Mouse (Mus musculus) ovary, postnatal 36 days (tissue): ENCODE data around the gene Pcbp2.

Experiments
- DNase-seq: peaks from one replicate; pipeline ENCODE4 v3.0.0; 2022; ENCODE audit warnings: low spot score, mixed read lengths

The Pcbp2 gene

DNA sequence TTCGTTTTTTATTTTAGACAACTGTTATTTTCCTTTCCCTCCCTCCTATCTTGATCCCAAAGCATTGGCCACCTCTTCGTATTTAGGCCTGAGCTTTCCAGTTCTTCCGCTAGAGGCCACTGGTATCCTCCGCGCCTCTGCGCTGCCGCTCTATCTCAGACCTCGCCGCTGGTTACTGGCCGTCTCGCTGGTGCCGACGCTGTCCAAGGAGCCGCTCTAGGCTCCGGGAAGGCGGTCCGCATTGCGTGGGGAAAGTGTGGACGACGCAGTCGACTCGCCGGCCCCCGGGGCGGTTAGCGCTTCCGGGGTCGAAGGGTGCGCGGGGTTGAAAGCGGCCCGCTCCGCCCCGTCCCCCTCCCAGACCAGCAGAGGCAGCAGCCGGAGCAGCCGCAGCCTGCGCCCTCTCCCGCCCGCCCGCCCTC, at the start of gene Pcbp2:
Pcbp2 (plus strand) TSS at position 357 of the 422 bp plus-strand sequence.
- DNase-seq, result peak; percentile 96

DNA sequence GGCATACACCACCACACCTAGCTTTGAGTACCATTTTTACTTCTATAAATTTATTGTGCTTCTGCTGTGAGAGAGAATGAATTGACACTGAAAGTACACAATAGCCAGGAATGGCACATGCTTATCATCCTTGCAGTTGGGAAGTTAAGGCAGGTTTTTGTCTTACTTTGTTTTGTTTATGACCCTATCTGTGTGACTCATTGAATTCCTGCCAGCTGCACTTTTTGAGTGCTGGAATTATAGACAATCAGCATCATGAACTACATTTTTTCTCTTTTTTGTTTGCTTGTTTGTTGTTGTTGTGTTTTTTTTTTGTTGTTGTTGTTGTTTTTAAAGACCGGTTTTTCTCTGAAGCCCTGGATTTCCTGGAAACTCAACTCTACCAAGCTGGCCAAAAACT, 49.4 kb upstream of the Pcbp2 start:
- DNase-seq, result no peak

DNA sequence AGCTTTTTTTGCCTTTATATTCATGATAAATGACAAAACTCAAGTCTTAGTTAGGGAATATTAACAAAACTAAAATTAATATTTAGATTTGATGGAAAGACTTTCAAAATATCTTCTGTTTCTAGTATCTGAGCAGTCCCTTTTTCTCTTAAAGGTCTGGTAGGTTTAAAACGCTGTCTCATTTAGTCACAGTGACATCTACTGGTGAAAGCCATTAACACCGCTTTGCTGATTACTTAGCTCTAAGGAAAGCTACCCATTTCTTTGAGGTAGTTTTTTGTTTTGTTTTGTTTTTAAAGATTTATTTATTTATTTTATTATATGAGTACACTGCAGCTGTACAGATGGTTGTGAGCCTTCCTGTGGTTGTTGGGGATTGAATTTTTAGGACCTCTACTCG, 48.9 kb upstream of the Pcbp2 start:
- DNase-seq, result no peak

DNA sequence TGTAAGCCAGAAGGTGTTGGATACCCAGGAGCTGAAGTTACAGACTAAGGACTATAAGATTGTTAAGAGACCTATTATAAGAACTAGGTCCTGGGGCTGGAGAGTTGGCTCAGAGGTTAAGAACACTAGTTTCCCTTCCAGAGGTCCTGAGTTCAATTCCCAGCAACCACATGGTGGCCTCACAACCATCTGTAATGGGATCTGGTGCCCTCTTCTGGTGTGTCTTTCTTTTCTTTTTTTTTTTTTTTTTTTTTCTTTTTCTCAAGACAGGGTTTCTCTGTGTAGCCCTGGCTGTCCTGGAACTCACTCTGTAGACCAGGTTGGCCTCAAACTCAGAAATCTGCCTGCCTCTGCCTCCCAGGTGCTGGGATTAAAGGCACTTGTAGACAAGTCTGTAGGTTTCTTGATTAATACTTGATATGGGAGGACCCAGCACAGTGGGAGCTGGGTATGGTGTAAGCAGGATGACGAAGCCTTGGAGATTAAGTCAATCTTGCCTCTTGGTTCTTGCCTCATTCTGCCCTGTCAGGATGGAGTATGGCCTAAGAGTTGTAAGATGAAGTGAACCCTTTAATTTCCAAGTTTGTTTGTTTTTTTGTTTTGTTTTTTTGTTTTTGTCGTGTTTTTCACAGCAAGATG, 46.6 kb upstream of the Pcbp2 start:
- no peak for DNase-seq

DNA sequence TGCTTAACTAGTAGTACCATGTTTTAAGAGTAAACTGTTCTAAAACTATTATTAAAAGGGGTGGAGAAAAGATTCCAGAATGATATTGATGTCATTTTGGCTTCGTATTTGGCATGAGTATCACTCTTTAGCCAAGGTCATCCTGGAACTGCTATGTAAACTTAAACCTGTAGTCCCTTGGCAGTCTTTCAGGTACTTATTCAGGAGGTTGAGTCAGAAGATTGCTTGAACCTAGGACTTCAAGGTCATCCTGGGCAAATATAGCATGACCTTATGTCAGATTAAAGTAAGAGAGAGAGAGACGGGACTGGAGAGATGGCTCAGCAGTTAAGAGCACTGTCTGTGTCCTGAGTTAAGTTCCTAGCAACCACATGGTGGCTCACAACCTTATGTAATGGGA, 45.7 kb upstream of the Pcbp2 start:
- no peak for DNase-seq

DNA sequence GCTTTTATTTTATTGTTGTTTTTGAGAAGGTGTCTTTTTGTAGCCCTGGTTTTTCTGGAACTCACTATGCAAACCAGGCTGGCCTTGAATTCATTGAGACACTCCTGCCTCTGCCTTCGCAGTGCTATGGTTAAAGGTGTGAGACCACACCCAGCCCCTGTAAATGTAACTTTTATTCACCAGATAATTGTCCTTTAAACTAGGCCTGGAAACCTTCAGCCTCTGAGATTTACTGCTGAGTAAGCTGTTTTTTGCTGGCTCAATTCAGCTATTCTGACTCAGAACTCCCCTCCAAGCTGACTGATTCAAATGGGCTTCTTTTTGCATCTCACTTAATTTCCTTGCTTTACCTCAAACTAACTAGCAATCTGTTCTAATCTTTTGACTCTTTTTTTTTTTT, 43.4 kb upstream of the Pcbp2 start:
- DNase-seq, result no peak

DNA sequence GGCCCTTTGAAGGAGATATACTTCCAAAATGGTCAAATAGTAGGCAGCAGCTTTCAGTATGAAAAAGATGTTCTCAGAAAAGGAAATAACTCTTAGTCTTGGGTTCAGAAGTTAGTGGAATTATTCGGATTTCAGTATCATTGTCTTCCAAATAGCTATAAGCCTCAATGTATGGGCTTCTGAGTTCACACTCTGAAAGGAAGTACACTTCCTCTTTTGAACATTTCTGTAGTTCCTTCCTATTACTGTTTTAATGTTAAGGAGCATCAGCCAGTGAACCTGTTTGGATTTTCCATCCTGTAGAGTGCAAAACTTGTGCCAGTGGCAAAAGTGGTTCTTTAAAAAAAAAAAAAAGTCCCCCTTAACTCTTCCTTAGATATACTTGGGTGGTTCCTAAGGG, 38.3 kb upstream of the Pcbp2 start:
- DNase-seq, result no peak

DNA sequence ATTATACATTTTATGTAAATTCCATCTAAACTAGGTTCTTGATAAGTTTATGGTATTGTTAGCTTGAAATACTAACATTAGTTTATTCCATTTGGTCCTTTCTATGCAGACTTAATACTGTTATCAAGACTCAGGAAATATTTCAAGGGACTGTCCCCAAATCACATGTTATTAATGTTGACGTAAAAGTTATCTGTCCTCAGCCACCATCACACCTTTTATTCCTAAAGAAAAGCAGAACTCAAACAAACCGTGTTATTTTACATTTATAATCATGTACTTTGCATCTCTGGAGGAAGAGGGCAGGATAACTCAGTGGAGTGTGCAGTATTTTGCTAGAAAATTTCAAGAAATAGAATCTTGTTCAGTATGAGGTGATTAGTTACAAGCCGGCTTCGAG, 37.2 kb upstream of the Pcbp2 start:
- DNase-seq, result no peak

DNA sequence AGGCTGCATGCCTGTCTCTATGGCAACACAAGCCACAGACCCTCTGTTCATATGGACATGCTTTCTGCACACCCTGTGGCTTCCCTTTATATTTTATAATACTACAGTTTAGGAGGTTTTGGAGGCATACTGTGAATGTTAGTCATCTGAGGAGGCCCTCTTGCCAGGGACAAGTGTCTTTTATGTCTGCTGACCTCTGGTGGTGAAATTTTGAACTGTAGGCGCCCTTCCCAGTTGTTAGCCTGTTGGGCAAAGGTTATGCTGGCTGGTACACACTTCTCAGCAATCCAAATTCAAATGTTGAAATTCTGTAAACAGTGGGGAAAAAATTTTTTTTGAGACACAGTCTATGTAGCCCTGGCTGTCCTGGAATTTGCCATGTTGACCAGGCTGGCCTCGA, 27.8 kb upstream of the Pcbp2 start:
- peak; percentile 82 for DNase-seq

DNA sequence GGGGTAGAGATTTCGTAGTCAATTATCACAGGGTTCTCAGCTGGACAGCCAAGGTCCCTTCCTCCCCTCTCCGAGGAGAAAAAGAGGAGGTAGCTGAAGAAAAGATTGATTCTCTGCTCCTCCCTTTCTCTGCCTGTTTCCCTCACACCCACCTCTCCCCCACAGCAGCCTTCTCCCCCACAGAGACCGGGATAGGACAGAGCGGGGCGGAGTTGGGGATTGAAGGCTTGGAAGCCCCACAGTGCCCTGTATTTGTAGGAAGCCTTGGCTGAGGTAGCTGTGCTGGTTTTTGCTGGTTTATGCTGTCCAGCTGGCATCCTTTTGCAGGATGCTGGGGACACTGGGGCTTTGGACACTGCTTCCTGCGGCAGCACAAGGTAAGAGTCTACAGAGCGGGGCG, 25.2 kb upstream of the Pcbp2 start, which contains the start of gene Amhr2:
Amhr2 (plus strand) TSS at position 222 of the 400 bp plus-strand sequence.
- DNase-seq, result peak; percentile 54

DNA sequence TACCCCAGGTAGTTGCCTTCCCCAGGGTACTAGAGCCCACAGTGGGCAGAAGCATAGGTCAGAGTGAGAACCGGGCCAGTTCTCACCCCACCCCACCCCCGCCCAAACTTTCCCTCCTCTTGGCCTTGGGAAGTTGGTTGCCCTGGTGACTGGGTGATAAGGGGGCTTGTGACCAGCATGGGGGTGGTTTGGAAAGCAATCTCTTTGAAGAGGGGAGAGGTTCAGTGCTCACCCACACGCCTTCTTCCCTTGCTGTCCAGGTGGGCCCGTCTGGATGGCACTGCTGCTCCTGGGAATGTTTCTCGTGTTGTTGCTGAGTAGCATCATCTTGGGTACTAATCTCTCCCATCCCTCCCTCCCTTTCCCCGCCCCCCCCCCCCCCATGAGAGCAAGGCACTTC, 23.9 kb upstream of the Pcbp2 start:
- peak; percentile 48 for DNase-seq

DNA sequence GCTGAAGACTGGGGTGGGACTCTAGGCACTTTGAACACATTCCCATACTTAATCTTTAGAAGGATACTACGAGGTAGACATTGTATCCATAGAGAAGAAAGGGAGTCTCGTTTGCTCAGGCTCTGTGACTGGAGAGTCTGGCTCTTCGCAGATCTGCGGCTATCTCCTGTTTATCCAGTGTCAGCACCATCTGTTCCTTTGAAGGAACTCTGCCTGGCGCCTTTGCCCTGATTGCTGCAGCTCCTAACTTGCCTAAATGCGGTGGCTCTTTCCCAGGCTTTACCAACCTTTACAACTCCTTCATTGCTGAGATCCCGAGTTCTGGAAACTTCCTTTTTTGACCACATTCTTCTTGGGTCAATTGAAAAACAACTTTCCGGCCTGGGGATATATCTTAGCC, 21.0 kb upstream of the Pcbp2 start:
- no peak for DNase-seq

DNA sequence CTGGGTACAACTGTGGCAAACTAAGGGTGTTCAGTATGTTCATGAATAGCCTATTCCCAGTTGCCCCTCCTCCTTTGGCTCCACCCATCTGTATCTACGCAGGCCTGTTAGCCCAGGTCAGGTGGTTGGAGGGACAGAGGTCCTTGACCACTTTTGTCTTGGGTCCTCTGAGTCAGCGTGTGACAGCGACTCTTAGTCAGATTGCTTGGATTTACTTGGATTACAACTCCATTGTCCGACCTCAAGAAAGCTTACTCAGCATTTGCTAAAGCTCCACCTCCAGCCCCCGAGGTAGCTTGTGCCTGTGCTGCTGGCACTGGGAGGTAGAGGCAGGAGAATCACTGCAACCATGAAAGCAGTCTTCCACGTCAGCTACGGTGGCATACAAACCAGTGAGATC, 19.4 kb upstream of the Pcbp2 start:
- no peak for DNase-seq

DNA sequence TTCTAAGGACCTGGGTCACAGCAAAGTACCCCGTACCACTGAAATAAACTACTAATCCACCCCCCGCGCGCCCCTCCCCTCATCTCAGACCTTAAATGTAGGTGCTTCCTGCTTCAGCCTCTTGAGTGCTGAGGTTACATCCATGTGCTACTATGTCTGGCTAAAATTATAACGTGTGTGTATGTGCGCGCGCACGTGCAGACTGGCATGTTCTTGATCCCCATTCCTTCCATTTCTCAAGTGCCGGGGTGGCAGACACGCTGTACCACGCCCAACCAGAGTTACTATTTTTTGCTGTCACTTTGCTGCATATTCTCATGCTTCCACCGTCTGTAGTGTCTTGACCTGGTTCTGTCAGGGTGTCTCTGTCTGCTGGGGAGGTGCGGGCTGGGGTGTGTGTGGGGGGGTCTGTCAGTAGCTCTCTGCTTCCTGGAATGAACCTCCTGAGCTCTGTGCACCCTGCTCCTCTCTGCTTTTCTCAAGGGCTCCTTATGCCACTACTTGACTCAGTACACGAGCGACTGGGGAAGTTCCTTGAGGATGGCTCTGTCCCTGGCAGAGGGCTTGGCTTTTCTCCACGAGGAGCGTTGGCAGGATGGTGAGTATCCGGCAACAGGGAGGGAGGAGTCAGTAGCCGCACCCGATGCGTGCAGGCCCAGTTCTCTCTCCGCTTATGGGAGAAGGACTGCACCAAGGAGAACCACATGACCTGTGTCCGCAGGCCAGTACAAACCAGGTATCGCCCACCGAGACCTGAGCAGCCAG, 18.5 kb upstream of the Pcbp2 start:
- no peak for DNase-seq

DNA sequence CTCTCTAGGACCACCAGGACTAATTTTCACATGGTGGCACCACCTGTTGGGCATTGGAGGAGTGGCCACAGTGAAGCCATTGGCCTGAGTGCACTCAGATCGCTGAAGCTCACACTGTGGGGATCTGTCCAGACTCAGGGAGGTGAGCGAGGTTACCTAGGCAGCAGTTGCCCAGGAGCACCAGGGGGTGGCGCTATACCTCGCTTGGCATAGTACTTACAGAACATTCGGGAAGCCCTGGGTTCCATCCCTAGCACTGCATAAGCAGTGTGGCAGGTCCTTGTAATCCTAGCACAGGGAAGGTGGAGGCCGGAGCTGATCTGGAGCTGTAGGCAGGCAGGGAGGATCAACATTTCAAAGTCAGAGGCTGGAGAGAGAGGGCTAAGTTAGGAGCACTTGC, 14.3 kb upstream of the Pcbp2 start:
- no peak for DNase-seq

DNA sequence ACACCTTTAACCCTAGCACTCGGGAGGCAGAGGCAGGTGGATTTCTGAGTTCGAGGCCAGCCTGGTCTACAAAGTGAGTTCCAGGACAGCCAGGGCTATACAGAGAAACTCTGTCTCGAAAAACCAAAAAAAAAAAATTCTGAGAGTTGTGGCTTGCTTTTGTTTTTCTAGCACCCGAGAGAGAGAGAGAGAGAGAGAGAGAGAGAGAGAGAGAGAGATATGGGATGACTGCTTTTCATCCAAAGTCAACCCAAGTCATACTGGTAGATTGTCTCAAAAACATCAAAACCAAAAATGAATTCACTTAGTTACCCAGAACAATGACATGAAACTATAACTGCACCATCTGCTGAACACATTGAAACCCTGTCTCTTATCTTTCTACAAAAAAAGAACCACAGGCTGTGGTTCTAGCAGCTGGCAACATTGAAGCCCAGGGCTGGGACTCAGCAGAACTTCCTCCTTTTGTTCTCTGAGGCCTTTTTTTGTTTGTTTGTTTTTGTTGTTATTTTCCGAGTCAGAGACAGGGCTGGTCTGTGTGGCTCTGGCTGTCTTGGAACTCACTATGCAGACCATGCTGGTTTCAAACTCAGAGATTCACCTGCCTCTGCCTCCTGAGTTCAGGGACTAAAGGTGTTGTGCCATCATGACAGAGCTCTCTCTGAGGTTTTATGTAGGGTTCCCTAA, 12.1 kb upstream of the Pcbp2 start:
- no peak for DNase-seq

DNA sequence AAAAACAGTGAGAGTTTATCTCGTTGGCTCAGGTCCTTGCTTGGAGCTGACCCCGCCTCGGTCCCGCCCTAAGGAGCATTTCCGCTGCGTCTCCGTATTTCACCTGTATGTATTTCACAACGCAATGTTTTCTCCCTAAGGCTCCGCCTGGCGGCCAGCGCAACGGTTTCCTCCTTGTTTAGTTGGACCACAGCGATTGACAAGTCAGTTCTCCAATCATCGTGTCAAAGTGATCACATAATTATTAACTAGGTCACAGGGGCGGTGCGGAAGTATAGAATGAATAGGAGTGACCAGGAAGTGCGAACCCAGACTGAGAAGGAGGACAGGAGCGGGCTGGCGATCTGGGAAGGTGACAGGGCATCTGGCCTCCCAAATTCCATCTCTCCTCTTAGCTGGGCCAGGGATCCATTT, 11.4 kb upstream of the Pcbp2 start, which contains the start of gene Prr13:
Prr13 (plus strand) TSS at position 125 of the 414 bp plus-strand sequence.
- DNase-seq, result peak; percentile 84

DNA sequence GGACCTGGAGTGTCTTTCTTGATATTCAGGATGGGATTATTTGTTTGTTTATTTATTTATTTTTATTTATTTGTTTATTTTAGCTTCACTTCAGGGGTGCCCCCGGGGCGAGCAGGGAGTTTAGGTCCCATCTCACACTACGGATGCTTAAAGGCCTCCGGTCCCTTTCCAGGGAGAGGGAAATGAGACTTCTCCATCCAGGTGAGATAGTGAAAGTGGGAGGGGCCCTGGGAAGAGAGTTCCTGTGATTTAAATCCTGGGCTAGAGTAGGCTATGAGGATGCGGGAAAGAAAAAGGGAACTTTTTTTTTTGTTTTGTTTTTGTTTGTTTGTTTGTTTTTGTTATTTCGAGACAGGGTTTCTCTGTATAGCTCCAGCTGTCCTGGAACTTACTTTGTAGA, 11.0 kb upstream of the Pcbp2 start:
- DNase-seq, result no peak

DNA sequence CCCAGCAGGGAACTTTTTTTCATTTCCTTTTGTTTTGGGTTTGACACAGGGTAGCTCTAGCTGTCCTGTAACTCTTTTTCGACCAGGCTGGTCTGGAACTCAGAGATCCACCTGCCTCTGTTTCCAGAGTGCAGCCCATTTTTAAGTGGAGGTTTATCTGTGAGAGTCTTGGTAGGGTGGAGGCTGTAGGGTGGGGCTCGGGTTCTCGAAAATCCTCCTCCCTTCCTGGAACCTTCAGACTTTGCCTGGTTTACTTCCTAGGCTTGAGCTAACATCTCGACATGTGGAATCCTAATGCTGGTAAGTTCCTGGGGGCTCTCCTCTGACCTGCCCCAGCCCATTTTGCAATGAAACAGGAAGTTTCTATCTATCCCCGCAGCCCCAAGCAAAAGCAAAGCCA, 10.5 kb upstream of the Pcbp2 start:
- DNase-seq, result no peak

DNA sequence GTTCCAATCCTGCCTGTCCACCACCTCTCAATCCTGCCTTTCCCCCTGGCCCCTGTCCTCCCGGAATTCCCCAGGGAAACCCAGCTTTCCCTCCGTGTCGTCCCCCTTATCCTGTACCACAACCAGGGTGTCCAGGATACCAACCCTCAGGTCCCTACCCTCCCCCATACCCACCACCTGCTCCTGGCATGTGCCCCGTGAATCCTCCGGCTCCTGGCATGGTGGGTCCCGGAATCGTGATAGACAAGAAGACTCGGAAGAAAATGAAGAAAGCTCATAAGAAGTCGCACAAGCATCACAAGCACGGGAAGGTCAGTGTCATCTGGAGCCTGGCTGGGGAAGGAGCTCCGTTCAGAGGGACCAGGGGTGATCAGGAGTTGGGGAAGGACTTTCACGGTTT, 9.9 kb upstream of the Pcbp2 start:
- DNase-seq, result no peak

DNA sequence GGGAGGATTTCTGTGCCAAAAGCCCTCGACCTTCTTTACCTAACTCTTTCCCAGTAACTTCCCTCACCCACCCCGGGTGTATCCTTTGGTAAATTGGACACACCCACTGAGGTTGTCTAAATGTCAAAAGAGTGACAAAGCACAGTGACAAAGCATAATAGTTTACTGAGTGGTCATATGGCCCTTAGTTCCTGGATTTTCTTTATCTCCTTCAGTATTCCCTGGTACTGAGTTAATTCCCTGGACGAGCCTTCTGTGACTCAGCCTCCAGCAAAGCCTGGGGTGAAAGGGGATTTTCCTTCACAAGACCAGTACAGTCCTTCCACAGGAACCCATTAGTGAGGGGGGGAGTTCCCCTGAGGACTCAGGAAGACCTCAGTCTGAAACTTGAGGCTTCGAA, 9.4 kb upstream of the Pcbp2 start:
- DNase-seq, result no peak

DNA sequence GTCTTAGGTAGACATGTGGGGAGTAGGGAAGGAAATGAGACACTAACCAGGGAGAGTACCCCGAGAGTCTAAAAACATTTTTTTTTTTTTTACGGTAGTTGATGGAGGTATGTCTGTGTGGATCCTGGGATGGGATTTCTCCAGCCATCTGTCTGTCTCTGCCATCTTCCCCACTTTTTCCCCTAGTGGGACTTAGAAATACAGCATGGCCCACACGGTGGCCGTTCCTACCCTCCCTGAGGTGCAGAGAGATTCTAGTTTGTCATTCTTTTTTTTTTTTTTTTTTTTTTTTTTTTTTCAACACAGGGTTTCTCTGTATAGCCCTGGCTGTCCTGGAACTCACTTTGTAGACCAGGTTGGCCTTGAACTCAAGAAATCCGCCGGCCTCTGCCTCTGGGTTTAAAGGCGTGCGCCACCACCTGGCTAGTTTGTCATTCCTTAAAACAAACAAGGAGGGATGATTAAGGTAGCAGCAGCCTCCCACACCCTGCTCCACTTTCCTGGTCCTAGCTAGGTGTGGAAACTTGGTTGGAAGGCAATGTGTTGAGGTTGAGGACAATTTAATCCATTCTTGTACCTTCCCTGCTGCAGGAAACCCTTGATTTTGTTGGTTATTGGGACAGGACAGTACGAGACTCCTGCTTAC, 8.8 kb upstream of the Pcbp2 start:
- DNase-seq, result no peak

DNA sequence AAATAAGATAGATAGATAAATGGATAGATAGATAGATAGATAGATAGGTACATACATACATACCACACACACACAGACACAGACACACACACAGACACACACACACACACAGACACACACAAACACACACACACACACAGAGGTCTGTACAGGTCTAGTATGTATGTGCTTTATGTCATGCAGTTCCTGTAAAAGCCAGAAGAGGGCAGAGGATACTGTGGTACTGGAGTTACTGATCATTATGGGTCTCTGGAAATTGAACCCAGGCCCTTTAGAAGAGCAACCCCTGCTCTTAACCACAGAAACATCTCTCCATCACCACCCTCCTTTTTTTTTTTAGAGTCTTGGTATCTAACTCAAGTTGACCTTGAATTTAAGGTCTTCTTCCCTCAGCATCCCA, 6.7 kb upstream of the Pcbp2 start:
- DNase-seq, result no peak
